Mouse (Mus musculus): Measurements from ENCODE around the gene Zfp663. TPM values are rescaled to one million over a fixed set of nuclear protein-coding genes. Genes with fewer than 3 reads are reported as not detected.
A peak's percentile ranks its signal among the peaks of the same experiment; 100 is the strongest.

The Zfp663 gene
- total RNA-seq (2021), result under 1 TPM; 0.15 to 0.66 TPM

GRCm38 (mm10) chr2:165368496-165368895 lies at the start of gene Zfp663:
Gene Zfp663 (minus strand): TSS chr2:165368729.
- DNase-seq, result no peak

GRCm38 (mm10) chr2:165417291-165417690 lies 48.8 kb upstream of the Zfp663 start:
- DNase-seq, result peak; percentile 80 to 82

- DNase-seq, result no peak
These were observed 47.3 kb upstream of the Zfp663 start for GRCm38 (mm10) chr2:165415795-165416194.

- DNase-seq, result no peak
These were observed 46.7 kb upstream of the Zfp663 start for GRCm38 (mm10) chr2:165415141-165415721.

- no peak for DNase-seq
These were observed 45.8 kb upstream of the Zfp663 start for GRCm38 (mm10) chr2:165414321-165414720.

GRCm38 (mm10) chr2:165413884-165414283 lies 45.4 kb upstream of the Zfp663 start:
- DNase-seq, result no peak

GRCm38 (mm10) chr2:165407700-165408301 lies 39.3 kb upstream of the Zfp663 start:
- peak; percentile 72 to 80 for DNase-seq

- no peak for DNase-seq
These were observed 36.8 kb upstream of the Zfp663 start for GRCm38 (mm10) chr2:165405351-165405750.

GRCm38 (mm10) chr2:165404951-165405350 lies 36.4 kb upstream of the Zfp663 start:
- DNase-seq, result no peak

GRCm38 (mm10) chr2:165398164-165398785 lies 29.7 kb upstream of the Zfp663 start:
- no peak for DNase-seq

GRCm38 (mm10) chr2:165397502-165398163 lies 29.1 kb upstream of the Zfp663 start:
- DNase-seq, result no peak

- DNase-seq, result no peak
These were observed 28.4 kb upstream of the Zfp663 start for GRCm38 (mm10) chr2:165396831-165397501.

- DNase-seq, result no peak
These were observed 23.6 kb upstream of the Zfp663 start for GRCm38 (mm10) chr2:165392156-165392555.

- peak; percentile 54 to 65 for DNase-seq
These were observed 23.0 kb upstream of the Zfp663 start for GRCm38 (mm10) chr2:165391561-165391960.

- DNase-seq, result no peak
These were observed 20.9 kb upstream of the Zfp663 start for GRCm38 (mm10) chr2:165389299-165389952.

- DNase-seq, result peak; percentile 95 to 96
These were observed 19.4 kb upstream of the Zfp663 start, which contains the start of gene Zfp334 for GRCm38 (mm10) chr2:165387844-165388495. Gene Zfp334 (minus strand): TSS chr2:165388259.

GRCm38 (mm10) chr2:165387370-165387769 lies 18.8 kb upstream of the Zfp663 start:
- DNase-seq, result no peak

- no peak for DNase-seq
These were observed 11.5 kb upstream of the Zfp663 start for GRCm38 (mm10) chr2:165380050-165380449.

GRCm38 (mm10) chr2:165376001-165376400 lies 7.5 kb upstream of the Zfp663 start:
- no peak for DNase-seq

- no peak for DNase-seq
These were observed 6.9 kb upstream of the Zfp663 start for GRCm38 (mm10) chr2:165375478-165375877.

- no peak for DNase-seq
These were observed 2.5 kb upstream of the Zfp663 start for GRCm38 (mm10) chr2:165371066-165371465.

GRCm38 (mm10) chr2:165370348-165370747 lies 1.8 kb upstream of the Zfp663 start:
- no peak for DNase-seq
